Mouse (Mus musculus) CH12.LX (cell line): ENCODE measurements at regions not wholly inside any gene's neighbourhood (a gene's known extent, or its start where the extent isn't known, plus 50 kb on each side); places are given as distances from the start of the nearest gene placed in this dataset.

ENCODE experiments used
- BHLHE40 ChIP-seq: IDR thresholded peaks from 2 replicates; pipeline ENCODE4 v1.6.1; 2011; ENCODE audit warnings: mild to moderate bottlenecking, low read depth, low read length, improper control_type of control experiment
- CTCF ChIP-seq, 2 experiments: IDR thresholded peaks in 1 of 2; conservative IDR thresholded peaks in 1 of 2; 2 replicates each; pipeline ENCODE4 v1.5.1; 2011 to 2012; ENCODE audit warnings: low read depth in 2 of 2, low read length in 2 of 2, improper control_type of control experiment in 1 of 2, inconsistent platforms in 1 of 2, mild to moderate bottlenecking in 1 of 2, moderate library complexity in 1 of 2
- EP300 ChIP-seq: IDR thresholded peaks from 2 replicates; pipeline ENCODE4 v1.6.1; 2011; ENCODE audit warnings: low read length, improper control_type of control experiment
- GABPA ChIP-seq: IDR thresholded peaks from 2 replicates; pipeline ENCODE4 v1.6.1; 2012; ENCODE audit warnings: low read depth, low read length, improper control_type of control experiment, inconsistent platforms; ENCODE audit not compliant: insufficient replicate concordance
- IRF4 ChIP-seq: IDR thresholded peaks from 2 replicates; pipeline ENCODE4 v1.6.1; 2014; ENCODE audit warnings: low read depth, mild to moderate bottlenecking, inconsistent platforms, low read length, improper control_type of control experiment
- MAFK ChIP-seq: IDR thresholded peaks from 2 replicates; pipeline ENCODE4 v1.6.1; 2011; ENCODE audit warnings: low read length, improper control_type of control experiment; ENCODE audit not compliant: insufficient replicate concordance
- MAZ ChIP-seq: IDR thresholded peaks from 2 replicates; pipeline ENCODE4 v1.6.1; 2012; ENCODE audit warnings: low read depth, mild to moderate bottlenecking, inconsistent platforms, low read length, improper control_type of control experiment, moderate library complexity
- NELFE ChIP-seq: IDR thresholded peaks from 2 replicates; pipeline ENCODE4 v1.6.1; 2011; ENCODE audit warnings: low read depth, low read length, improper control_type of control experiment
- POLR2A ChIP-seq: IDR thresholded peaks from 2 replicates; pipeline ENCODE4 v1.6.1; 2011; ENCODE audit warnings: low read depth, mild to moderate bottlenecking, improper control_type of control experiment, low read length
- RAD21 ChIP-seq: IDR thresholded peaks from 2 replicates; pipeline ENCODE4 v1.6.1; 2011; ENCODE audit warnings: low read depth, mild to moderate bottlenecking, low read length, improper control_type of control experiment, moderate library complexity
- SIN3A ChIP-seq: IDR thresholded peaks from 2 replicates; pipeline ENCODE4 v1.6.1; 2012; ENCODE audit warnings: low read length, improper control_type of control experiment, inconsistent platforms

- TF ChIP-seq MAFK (no peak), NELFE (no peak), CTCF (conservative IDR thresholded peaks at IDR 0.05 in 1 of 2, IDR thresholded peaks at IDR 0.05 in 1 of 2; ENCODE audit: low read depth in 2 of 2, low read length in 2 of 2) (no peak), GABPA (no peak), POLR2A (no peak), MAZ (no peak), EP300 (no peak), SIN3A (no peak), IRF4 (no peak), RAD21 (no peak), BHLHE40 (no peak)
These were observed 124.1 kb downstream of the Ttc8 start for GRCm38 (mm10) chr12:99044477-99044876.
